Mouse (Mus musculus): Measurements from ENCODE around the gene Sypl. TPM values are rescaled to one million over a fixed set of nuclear protein-coding genes. Genes with fewer than 3 reads are reported as not detected.

Sypl gene
- total RNA-seq, 2 experiments from 2014 or later, result 31.7 to 34.7 TPM

- intact Hi-C loops (cut with DNase I), result loop anchor here (10.0 kb wide), 1 partner anchor 335 kb away; no protein-coding TSS in a partner anchor
These were observed 23.7 kb upstream of the Sypl start for GRCm38 (mm10) chr12:32929831-32930513.

GRCm38 (mm10) chr12:32930566-32930965, 23.1 kb upstream of the Sypl start:
- DNase-seq (ENCODE audit: low spot score in 2 of 2), result no peak
- intact Hi-C loops (cut with DNase I), result no loop called here

More at GRCm38 (mm10) chr12:32929831-32930513, 23.7 kb upstream of the Sypl start:
- DNase-seq (ENCODE audit: low spot score in 2 of 2), result no peak

- no peak for DNase-seq (ENCODE audit: low spot score in 2 of 2)
- intact Hi-C loops (cut with DNase I), result no loop called here
These were observed 17.3 kb upstream of the Sypl start for GRCm38 (mm10) chr12:32936246-32936946.

- no peak for DNase-seq (ENCODE audit: low spot score in 2 of 2)
- intact Hi-C loops (cut with DNase I), result no loop called here
These were observed 12.6 kb upstream of the Sypl start for GRCm38 (mm10) chr12:32941141-32941540.

GRCm38 (mm10) chr12:32943347-32943746, 10.3 kb upstream of the Sypl start:
- no peak for DNase-seq (ENCODE audit: low spot score in 2 of 2)
- intact Hi-C loops (cut with DNase I), result no loop called here

- DNase-seq (ENCODE audit: low spot score in 2 of 2), result no peak
- intact Hi-C loops (cut with DNase I), result no loop called here
These were observed 9.7 kb upstream of the Sypl start for GRCm38 (mm10) chr12:32943951-32944350.

- no peak for DNase-seq (ENCODE audit: low spot score in 2 of 2)
- intact Hi-C loops (cut with DNase I), result no loop called here
These were observed 8.7 kb upstream of the Sypl start for GRCm38 (mm10) chr12:32944884-32945454.

GRCm38 (mm10) chr12:32946376-32946775, 7.3 kb upstream of the Sypl start:
- no peak for DNase-seq (ENCODE audit: low spot score in 2 of 2)
- intact Hi-C loops (cut with DNase I), result no loop called here

- intact Hi-C loops (cut with DNase I), result loop anchor here (2.0 kb wide), 1 partner anchor 58 kb away; no protein-coding TSS in a partner anchor
- DNase-seq (ENCODE audit: low spot score in 2 of 2), result peak; percentile 62 to 78
These were observed 1.3 kb upstream of the Sypl start for GRCm38 (mm10) chr12:32952416-32952815.

GRCm38 (mm10) chr12:32953066-32953465, 625 bp upstream of the Sypl start:
- intact Hi-C loops (cut with DNase I), result loop anchor here (2.0 kb wide), 1 partner anchor 58 kb away; no protein-coding TSS in a partner anchor

GRCm38 (mm10) chr12:32954216-32955021, 728 bp downstream of the Sypl start:
- no peak for DNase-seq (ENCODE audit: low spot score in 2 of 2)
- intact Hi-C loops (cut with DNase I), result no loop called here

More at GRCm38 (mm10) chr12:32953066-32953465, 625 bp upstream of the Sypl start:
- DNase-seq (ENCODE audit: low spot score in 2 of 2), result no peak

- DNase-seq (ENCODE audit: low spot score in 2 of 2), result no peak
- intact Hi-C loops (cut with DNase I), result no loop called here
These were observed 1.3 kb downstream of the Sypl start for GRCm38 (mm10) chr12:32955037-32955436.

- DNase-seq (ENCODE audit: low spot score in 2 of 2), result no peak
- intact Hi-C loops (cut with DNase I), result no loop called here
These were observed 3.5 kb downstream of the Sypl start for GRCm38 (mm10) chr12:32957211-32957610.

GRCm38 (mm10) chr12:32962132-32962531, 8.4 kb downstream of the Sypl start:
- intact Hi-C loops (cut with DNase I), result no loop called here
- DNase-seq (ENCODE audit: low spot score in 2 of 2), result no peak

GRCm38 (mm10) chr12:32963858-32964257, 10.2 kb downstream of the Sypl start:
- DNase-seq (ENCODE audit: low spot score in 2 of 2), result no peak

GRCm38 (mm10) chr12:32972287-32972686, 18.6 kb downstream of the Sypl start:
- DNase-seq (ENCODE audit: low spot score in 2 of 2), result peak in 1 of 2 experiments; percentile 20

More at GRCm38 (mm10) chr12:32963858-32964257, 10.2 kb downstream of the Sypl start:
- intact Hi-C loops (cut with DNase I), result no loop called here

GRCm38 (mm10) chr12:32974893-32975292, 21.2 kb downstream of the Sypl start:
- DNase-seq (ENCODE audit: low spot score in 2 of 2), result no peak
- intact Hi-C loops (cut with DNase I), result no loop called here

More at GRCm38 (mm10) chr12:32972287-32972686, 18.6 kb downstream of the Sypl start:
- intact Hi-C loops (cut with DNase I), result no loop called here

GRCm38 (mm10) chr12:32975501-32975900, 21.8 kb downstream of the Sypl start:
- intact Hi-C loops (cut with DNase I), result no loop called here
- no peak for DNase-seq (ENCODE audit: low spot score in 2 of 2)

- DNase-seq (ENCODE audit: low spot score in 2 of 2), result peak in 1 of 2 experiments; percentile 38
- intact Hi-C loops (cut with DNase I), result no loop called here
These were observed 28.9 kb downstream of the Sypl start for GRCm38 (mm10) chr12:32982631-32983030.
